Mouse (Mus musculus): ENCODE measurements around the gene Olfr19.
"Not testable (repeated sequence)": the region's sequence is repeated elsewhere in the genome, so short reads cannot be mapped to it uniquely, and the experiment has no call there.

The Olfr19 gene

DNA sequence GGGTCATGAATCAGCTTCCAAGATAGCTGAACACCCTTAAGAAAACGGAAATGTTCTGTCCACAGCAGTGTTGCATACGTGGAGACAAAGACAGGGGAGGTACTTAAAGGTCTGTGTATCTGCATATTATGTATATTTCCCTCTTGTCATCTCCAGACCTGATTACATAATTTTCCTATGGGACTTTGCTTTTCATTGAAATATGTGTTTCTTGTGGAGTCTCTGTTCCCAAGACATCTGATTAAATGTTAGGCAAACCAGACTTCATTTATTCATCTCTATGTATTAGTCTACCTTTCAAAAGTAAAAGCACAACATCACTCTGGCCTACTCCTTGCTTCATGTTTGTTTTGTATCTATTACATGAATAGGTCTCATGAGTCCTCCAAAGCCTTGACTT lies at the start of gene Olfr19:
TSS of gene Olfr19 (minus strand) at position 101 of the 400 bp plus-strand sequence.
- no peak for DNase-seq (ENCODE audit: low spot score in 2 of 2)

DNA sequence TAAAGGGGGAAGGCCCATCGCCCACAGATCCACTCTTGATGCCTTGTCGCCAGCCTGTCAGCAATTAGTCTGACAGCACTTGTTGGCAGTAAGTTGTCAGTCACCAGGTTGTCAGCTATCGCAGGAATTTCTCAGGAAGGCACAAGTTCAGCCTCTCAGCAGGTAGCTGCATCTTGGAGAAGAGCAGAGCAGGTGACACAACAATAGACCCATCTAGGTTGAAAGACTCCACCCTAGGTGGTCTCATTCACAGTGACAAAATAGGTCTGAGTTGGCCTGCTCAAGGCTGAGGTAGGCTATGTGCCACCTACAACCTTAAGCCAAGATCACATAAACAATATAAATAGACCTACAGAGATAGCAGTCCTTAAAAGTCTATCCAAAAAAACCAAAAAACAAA lies 8.8 kb upstream of the Olfr19 start:
- no peak for DNase-seq (ENCODE audit: low spot score in 2 of 2)

DNA sequence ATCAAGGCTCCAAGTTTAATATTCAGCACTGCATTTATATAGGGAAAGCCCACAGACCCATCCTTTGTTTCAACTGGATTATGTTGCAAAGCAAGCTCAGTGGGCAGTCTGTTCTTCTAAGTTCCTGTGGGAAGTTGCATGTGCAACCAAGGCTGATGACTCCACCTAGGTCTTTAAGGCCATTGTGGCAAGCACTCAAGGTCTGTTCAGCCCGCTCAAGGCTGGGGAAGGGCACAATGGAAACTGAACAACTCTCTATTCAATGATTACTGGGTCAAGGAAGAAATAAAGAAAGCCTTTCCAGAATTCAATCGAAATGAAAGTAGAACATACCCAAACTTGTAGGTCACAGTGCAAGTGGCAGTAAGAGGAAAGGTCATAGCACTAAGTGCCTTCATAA lies 7.8 kb upstream of the Olfr19 start:
- DNase-seq (ENCODE audit: low spot score in 2 of 2), result no peak

DNA sequence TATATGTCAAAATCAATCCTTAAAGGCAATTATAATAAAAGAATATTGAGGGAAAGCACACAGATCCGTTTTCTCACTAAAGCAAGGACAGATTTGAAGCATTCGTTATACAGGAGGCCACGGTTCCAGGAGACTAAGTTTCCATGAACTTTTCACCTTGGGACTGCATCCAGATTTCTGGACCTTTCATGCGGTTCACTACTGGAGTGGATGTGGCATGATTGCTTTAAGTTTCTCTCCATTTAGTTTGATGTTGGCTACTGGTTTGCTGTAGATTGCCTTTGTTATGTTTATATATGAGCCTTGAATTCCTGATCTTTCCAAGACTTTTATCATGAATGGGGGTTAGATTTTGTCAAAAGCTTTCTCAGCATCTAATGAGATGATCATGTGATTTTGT lies 11.2 kb downstream of the Olfr19 start:
- DNase-seq (ENCODE audit: low spot score in 2 of 2), result no peak

DNA sequence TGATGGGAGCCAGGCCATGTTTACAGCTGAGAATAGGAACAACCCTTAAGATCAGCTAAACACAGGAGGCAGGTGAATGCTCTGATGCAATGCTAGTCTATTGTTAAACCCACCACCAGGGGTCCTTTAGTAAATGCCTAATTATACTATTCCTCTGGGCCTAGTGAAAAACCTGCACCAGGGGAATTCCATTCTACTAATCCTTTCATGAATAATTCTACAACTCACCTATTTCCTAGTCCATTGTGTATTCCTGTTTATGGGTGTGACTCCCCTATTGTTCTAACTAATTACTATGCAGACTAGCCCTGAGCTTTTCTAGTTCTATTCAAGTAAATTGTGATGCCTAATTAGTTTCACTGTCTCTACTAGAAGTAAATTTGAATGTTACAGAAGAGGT lies 11.7 kb downstream of the Olfr19 start:
- DNase-seq (ENCODE audit: low spot score in 2 of 2), result not testable (repeated sequence)

DNA sequence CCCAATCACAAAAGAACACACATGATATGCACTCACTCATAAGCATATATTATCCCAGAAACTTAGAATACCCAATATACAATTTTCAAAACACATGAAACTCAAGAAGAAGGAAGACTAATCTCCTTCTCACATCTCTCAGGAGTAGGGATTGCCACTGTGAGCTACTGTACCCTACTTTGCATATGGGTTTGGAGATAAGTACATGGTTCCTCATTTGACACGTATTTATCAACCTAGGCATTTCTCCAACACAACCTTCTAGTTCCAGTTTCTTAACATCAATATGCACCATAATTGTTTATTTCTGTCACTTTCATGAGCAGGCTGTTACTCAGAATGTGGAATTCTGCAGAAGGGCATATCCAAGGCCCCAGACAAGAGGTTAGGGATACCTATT lies 31.1 kb downstream of the Olfr19 start:
- DNase-seq (ENCODE audit: low spot score in 2 of 2), result no peak

DNA sequence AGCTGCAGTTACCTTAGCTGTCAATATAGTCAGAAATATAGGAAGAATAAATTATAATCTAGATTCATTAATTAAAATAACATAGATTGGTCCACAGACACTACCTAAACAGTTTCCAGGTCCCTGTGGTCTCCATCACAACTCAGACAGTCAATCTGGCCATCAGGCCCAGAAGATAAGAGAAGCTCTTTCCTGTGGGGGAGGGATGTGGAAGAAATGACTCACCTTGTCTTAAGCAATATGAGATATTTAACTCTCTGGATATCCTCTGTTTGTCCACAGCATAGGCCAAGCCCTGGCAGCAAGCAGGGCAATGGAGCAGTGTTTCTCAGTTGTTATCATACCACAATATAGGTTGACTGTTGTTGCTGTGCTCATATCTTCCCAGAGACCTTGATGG lies 42.5 kb downstream of the Olfr19 start:
- DNase-seq (ENCODE audit: low spot score in 2 of 2), result no peak

All from urinary bladder, postnatal 36 days (tissue).